Mouse (Mus musculus) liver, embryonic 16.5 days (tissue): ENCODE measurements around the gene Hyal1. TPM values are rescaled to one million over a fixed set of nuclear protein-coding genes. Genes with fewer than 3 reads are reported as not detected.
A peak's percentile ranks its signal among the peaks of the same experiment; 100 is the strongest.

Source experiments
- ATAC-seq: fragments of 200-750 bp; cut with Nextera tagmentation; 2 replicates; pipeline ENCODE4 v1.8.0; 2017; ENCODE audit warnings: low read depth, mild to moderate bottlenecking, moderate number of reproducible peaks, moderate library complexity
- H3K27ac ChIP-seq: fragments of 300-500 bp; sonication (generic); 2 replicates; pipeline ENCODE4 v1.5.1; 2014; ENCODE audit warnings: mild to moderate bottlenecking, low read length
- H3K27me3 ChIP-seq: fragments of 300-500 bp; sonication (generic); 2 replicates; pipeline ENCODE4 v1.6.1; 2014; ENCODE audit warnings: low read depth, low read length, mixed read lengths; ENCODE audit not compliant: control insufficient read depth, insufficient read depth
- H3K36me3 ChIP-seq: fragments of 300-500 bp; sonication (generic); 2 replicates; pipeline ENCODE4 v1.6.1; 2014; ENCODE audit warnings: mild to moderate bottlenecking; ENCODE audit not compliant: control insufficient read depth, insufficient read depth
- H3K4me1 ChIP-seq: fragments of 300-500 bp; sonication (generic); 2 replicates; pipeline ENCODE4 v1.6.1; 2014; ENCODE audit warnings: low read depth, low read length, mixed read lengths; ENCODE audit not compliant: control insufficient read depth
- H3K4me2 ChIP-seq: fragments of 300-500 bp; sonication (generic); 2 replicates; pipeline ENCODE4 v1.6.1; 2014; ENCODE audit warnings: low read depth, low read length, mixed read lengths
- H3K4me3 ChIP-seq: fragments of 300-500 bp; sonication (generic); 2 replicates; pipeline ENCODE4 v1.5.1; 2014; ENCODE audit warnings: low read depth, mild to moderate bottlenecking, low read length
- H3K9ac ChIP-seq: fragments of 300-500 bp; sonication (generic); 2 replicates; pipeline ENCODE4 v1.6.1; 2014; ENCODE audit warnings: low read depth, low read length
- H3K9me3 ChIP-seq: fragments of 300-500 bp; sonication (generic); replicated peaks from 2 replicates; pipeline ENCODE4 v1.6.1; 2016; ENCODE audit warnings: low read length; ENCODE audit not compliant: control insufficient read depth
- WGBS: fragments of 180-500 bp; shearing (Covaris S2); extraction: QIAGEN DNeasy Blood & Tissue Kit; methylation state at CpG from one replicate; pipeline ENCODE4 v1.1.7; 2014; ENCODE audit not compliant: insufficient replicate concordance; 5-methylcytosine and 5-hydroxymethylcytosine counted together
- polyA plus RNA-seq: library from polyadenylated mRNA; unstranded; fragments of >200 nt; fragmentation: Nextera tagmentation; extraction: Ambion mirVana; gene quantifications from 2 replicates; pipeline ENCODE4 v1.2.1, GENCODE M21; 2015

Gene Hyal1
- polyA plus RNA-seq, 1 experiment from 2014 or later = 3.8 TPM

DNA sequence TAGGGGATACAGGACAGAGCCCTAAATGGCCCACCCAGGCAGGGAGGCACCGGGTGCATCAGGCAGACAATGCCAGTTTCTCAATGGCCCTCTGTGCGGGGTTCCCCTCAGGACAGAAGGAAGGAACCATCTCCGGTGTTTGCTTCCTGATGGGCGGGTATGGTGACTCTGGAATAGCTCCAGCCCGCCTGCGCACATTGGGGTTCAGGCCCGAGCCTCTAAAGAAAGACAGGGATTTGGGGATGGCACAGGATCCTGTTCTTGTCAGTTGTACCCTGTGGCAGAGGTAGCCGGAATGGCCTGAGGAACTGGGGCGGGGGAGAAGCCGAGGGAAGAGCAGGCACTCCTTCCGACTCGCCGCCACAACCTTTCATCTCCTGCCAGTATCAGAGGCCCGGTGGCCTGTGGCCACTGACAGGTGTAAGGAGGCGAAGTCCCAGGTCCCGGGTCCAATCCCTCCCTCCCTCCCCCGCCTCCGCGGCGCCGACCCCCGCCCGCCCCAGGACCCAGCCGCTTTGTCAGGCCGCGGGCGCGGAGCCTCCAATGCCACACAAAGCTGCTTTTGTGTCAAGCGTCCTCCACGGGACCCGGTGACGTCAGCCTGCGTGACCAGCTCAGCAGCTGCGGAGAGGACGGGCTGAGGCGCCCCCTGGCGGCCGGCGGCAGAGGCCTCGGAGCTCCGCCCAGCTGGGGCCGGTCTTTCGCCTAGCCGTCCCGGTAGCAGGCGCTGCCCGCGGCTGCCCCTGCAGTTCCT, 35.6 kb downstream of the Hyal1 start:
- Histone ChIP-seq H3K27me3 (no peaks in the 10 kb centered on the region), H3K4me3 (peak overlapping the region; percentile 62), H3K9ac (peak overlapping the region; percentile 75), H3K36me3 (peaks cover 17% of the 10 kb centered on the region), H3K4me2 (peak overlapping the region; percentile 97), H3K27ac (peak overlapping the region; percentile 71), H3K4me1 (peaks cover 12% of the 10 kb centered on the region), H3K9me3 (no peaks in the 10 kb centered on the region)
- peak; percentile 95 for ATAC-seq
- 4% methylated on average over 42 of the region's 48 CpGs for WGBS

DNA sequence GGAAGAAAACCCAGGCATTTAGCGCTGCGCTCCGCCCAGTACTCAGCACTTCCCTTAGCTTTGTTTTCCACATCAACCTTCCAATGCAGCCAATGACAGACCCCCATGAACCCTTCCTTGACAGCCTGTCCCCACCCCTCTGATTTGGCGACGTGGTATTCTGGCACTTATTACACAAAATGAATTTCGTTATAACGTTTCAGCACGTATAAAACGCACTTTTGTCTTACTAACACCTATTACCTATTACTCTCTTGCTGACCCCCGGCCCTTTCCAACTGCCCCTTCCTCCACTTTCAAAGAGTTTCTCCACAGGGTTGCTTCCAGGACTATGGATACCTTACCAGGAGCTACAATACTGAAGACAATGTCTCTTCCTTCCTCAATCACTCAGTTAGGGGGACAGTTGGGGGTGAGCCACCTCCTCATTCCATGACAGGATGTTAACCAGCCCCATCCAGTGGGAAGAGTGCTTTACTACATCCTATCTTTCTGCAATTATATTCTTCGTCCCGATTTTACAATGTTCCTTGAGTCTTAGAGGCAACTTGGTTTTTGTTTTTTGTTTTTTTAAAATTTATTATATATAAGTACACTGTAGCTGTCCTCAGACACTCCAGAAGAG, 36.3 kb downstream of the Hyal1 start:
- Histone ChIP-seq H3K4me3 (peak overlapping the region; percentile 62), H3K4me2 (peak overlapping the region; percentile 97), H3K9me3 (no peaks in the 10 kb centered on the region), H3K27ac (peak overlapping the region; percentile 62), H3K27me3 (no peaks in the 10 kb centered on the region), H3K36me3 (peaks cover 22% of the 10 kb centered on the region), H3K9ac (peak overlapping the region; percentile 57), H3K4me1 (peaks cover 12% of the 10 kb centered on the region)
- WGBS = 9% methylated on average over 12 of the region's 12 CpGs
- no peak for ATAC-seq

DNA sequence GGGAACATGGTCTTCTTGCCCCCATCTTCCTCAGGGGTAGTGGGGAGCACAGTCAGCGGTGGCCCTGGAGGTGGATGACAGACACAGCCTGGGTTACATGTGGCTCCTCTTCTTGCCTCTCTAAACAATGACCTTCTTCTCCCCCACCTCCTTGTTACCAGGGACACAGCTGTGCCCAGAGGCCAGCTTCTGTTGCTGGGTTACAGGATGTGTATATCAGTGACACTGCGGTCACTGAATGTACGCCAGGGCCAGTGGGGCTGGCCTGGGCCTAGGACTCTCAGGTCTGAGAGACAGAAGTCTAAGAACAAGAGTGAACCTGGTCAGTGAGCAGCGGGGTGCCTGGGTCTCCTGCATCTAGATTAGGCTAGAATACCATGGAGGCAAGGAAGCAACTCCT, 38.3 kb downstream of the Hyal1 start:
- Histone ChIP-seq H3K9me3 (no peaks in the 10 kb centered on the region), H3K36me3 (peaks cover 29% of the 10 kb centered on the region), H3K27ac (no peak overlapping the region), H3K4me3 (no peak overlapping the region), H3K27me3 (no peaks in the 10 kb centered on the region), H3K4me2 (no peak overlapping the region), H3K9ac (no peak overlapping the region), H3K4me1 (peaks cover 31% of the 10 kb centered on the region)
- ATAC-seq = no peak
- 89% methylated on average over 4 of the region's 4 CpGs for WGBS

DNA sequence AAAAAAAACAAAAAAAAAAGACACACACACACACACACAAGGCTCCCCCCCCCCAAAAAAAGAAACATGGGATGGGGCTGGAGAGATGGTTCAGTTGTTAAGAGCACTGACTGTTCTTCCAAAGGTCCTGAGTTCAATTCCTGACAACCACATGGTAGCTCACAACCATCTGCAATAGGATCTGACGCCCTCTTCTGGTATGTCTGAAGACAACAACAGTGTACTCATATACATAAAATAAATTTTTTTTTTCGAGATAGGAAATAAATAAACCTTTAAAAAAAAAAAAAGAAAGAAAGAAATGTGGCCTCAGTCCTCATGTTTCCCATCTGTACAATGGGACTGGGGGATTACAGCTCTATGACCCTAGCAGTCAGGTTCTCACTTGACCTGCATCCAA, 40.7 kb downstream of the Hyal1 start:
- Histone ChIP-seq H3K36me3 (peaks cover 32% of the 10 kb centered on the region), H3K27me3 (no peaks in the 10 kb centered on the region), H3K9me3 (no peaks in the 10 kb centered on the region), H3K4me2 (no peak overlapping the region), H3K9ac (no peak overlapping the region), H3K4me1 (peaks cover 25% of the 10 kb centered on the region), H3K4me3 (no peak overlapping the region), H3K27ac (no peak overlapping the region)
- ATAC-seq = no peak
- 50% methylated on average over 2 of the region's 2 CpGs for WGBS

DNA sequence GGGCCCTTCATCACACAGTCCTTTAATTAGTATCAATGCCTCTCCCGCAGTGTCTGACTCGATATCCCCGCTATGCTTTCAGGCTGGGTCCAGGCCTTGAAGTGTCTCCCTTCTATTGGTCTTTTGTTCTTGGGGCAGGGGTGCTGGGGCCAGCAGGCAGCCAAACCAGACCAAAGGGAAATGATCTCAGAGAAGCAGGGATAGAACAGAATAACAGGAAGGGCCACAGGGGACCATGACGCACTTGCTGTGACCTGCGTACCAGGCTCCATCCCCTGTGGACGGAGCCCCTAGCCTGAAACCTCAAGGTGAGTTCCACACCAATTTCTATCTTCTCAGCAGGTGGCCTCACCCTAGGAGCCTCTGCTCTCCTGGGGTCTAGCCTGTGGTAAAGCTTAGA, 41.4 kb downstream of the Hyal1 start:
- no peaks in the 10 kb centered on the region for H3K9me3 ChIP-seq
- H3K27ac ChIP-seq = peak overlapping the region; percentile 87
- H3K4me1 ChIP-seq = peaks cover 20% of the 10 kb centered on the region
- ATAC-seq = no peak
- H3K4me3 ChIP-seq = no peak overlapping the region
- no peaks in the 10 kb centered on the region for H3K27me3 ChIP-seq
- H3K36me3 ChIP-seq = peaks cover 32% of the 10 kb centered on the region
- H3K9ac ChIP-seq = no peak overlapping the region
- 84% methylated on average over 6 of the region's 6 CpGs for WGBS
- H3K4me2 ChIP-seq = no peak overlapping the region

DNA sequence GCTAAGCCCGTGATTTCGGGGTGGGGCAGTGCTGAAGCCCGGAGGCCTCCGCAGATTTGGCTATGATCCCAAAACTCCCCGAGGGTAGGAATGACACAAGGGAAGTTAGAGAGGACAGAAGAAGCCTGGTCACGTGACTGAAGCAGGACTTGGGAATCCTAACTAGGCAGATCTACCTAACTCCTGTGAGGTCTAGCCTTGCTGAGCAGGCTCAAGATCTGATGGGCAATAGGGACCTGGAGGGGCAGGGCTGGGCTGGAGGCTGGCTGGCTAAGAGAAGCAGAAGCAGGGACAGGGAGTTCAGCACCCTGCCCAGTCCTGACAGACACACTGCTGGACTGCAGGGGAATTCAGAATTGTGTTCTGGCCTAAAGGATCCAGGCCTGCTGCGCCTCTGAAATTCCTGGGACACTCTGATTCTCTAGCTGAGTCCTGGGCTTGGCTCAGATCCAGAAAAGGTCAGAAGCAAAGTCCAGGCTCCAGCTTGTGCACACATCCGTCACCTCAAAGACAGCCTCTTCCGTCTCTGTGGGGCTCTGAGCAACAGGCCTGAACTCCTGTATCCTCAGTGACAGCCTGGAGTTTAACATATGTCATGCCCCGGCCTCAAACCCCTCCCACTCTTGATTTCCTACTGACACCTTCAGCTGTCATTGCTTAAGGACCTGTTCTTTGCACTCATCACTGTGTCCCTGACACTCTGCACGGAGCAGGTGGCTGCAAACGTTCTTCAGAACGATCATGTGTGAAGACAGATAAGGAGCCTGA, 42.2 kb downstream of the Hyal1 start:
- Histone ChIP-seq H3K27ac (peak overlapping the region; percentile 87), H3K9ac (no peak overlapping the region; the same call in 1 of the 2 replicates), H3K4me3 (no peak overlapping the region), H3K4me1 (peaks cover 19% of the 10 kb centered on the region), H3K36me3 (peaks cover 32% of the 10 kb centered on the region), H3K4me2 (no peak overlapping the region), H3K9me3 (no peaks in the 10 kb centered on the region), H3K27me3 (no peaks in the 10 kb centered on the region)
- peak; percentile 77 for ATAC-seq
- WGBS = 47% methylated on average over 13 of the region's 13 CpGs

DNA sequence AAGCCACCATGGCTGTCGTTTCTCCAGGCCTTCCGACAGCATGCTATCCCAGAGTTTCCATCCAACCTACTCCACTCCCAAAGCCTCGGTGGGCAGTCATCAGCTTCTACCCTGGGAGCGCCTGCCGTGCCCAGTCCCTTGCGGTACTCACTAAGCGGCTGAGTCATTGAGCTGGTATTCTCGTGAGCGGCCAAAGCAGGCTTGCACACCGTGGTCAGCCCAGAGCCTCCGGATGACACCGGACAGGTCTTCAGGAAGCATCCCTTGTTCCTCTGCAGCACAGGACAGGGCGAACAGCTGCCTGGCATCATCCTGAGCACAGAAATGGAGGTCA, 42.8 kb downstream of the Hyal1 start:
- Histone ChIP-seq H3K9ac (no peak overlapping the region), H3K9me3 (no peaks in the 10 kb centered on the region), H3K4me1 (peaks cover 19% of the 10 kb centered on the region), H3K4me2 (no peak overlapping the region), H3K4me3 (no peak overlapping the region), H3K27me3 (no peaks in the 10 kb centered on the region), H3K36me3 (peaks cover 32% of the 10 kb centered on the region), H3K27ac (peak overlapping the region; percentile 87)
- WGBS = 63% methylated on average over 13 of the region's 13 CpGs
- no peak for ATAC-seq

DNA sequence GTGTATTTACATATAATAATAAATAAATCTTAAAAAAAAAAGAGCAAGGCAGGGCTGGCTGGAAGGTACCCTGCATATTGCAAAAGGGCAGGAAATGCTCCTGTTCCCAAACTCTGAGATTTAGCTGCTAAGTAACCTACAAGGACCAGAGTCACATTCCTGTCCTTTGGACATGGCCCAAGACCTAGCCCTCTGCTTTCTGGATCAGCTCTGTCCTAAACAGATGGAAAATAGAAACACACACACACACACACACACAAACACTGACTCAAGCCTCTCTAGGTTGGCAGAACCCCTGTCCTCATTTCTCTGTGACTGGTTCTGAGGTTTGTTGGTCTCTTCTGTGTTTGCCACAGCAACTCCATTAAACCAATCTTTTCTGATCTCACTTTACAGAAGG, 44.2 kb downstream of the Hyal1 start:
- H3K4me1 ChIP-seq = peaks cover 31% of the 10 kb centered on the region
- H3K9me3 ChIP-seq = no peaks in the 10 kb centered on the region
- no peak overlapping the region for H3K9ac ChIP-seq
- no peak overlapping the region for H3K4me2 ChIP-seq
- H3K27me3 ChIP-seq = no peaks in the 10 kb centered on the region
- no peak overlapping the region for H3K4me3 ChIP-seq
- ATAC-seq = no peak
- peaks cover 29% of the 10 kb centered on the region for H3K36me3 ChIP-seq
- no peak overlapping the region for H3K27ac ChIP-seq

DNA sequence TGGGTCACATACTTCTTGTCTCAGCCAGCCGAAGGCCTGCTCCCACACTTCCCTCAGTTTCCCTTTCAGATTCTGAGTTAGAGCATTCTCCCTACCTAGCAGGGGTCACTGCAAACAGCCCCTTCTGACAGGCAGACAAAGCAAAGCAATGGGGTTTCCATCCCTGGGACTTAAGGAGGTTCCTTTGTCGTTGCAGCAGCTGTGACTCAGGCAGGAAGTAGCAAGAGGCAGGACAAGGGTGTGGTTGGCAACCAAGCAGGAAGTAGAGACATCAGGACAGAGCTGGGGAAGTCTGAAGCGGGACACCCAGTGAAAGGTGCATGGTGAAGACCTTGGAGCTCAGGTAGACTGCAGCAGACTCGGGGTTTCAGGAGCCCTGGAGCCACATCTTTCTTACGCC, 47.8 kb downstream of the Hyal1 start:
- H3K4me2 ChIP-seq = no peak overlapping the region
- H3K4me1 ChIP-seq = peaks cover 53% of the 10 kb centered on the region
- H3K9me3 ChIP-seq = no peaks in the 10 kb centered on the region
- peak overlapping the region; percentile 6; the same call in 1 of the 2 replicates for H3K9ac ChIP-seq
- peaks cover 16% of the 10 kb centered on the region for H3K36me3 ChIP-seq
- no peak for ATAC-seq
- H3K4me3 ChIP-seq = no peak overlapping the region
- 38% methylated on average over 5 of the region's 5 CpGs for WGBS
- no peaks in the 10 kb centered on the region for H3K27me3 ChIP-seq
- peak overlapping the region; percentile 31 for H3K27ac ChIP-seq
